Mouse (Mus musculus) kidney, adult 2 months (tissue): ENCODE data around the gene Dgkh. TPM values are rescaled to one million over a fixed set of nuclear protein-coding genes. Genes with fewer than 3 reads are reported as not detected.
A peak's percentile ranks its signal among the peaks of the same experiment; 100 is the strongest.

ENCODE experiments used
- DNase-seq: peaks from one replicate; pipeline ENCODE4 v3.0.0; 2021
- H3K27ac ChIP-seq: fragments of 200-500 bp; 2 replicates; pipeline ENCODE4 v1.5.1; 2012; ENCODE audit warnings: low read depth, low read length, control low read depth, inconsistent platforms; ENCODE audit not compliant: insufficient read depth
- H3K27me3 ChIP-seq: fragments of 200-500 bp; replicated peaks from 2 replicates; pipeline ENCODE4 v1.6.1; 2012; ENCODE audit warnings: mild to moderate bottlenecking, moderate library complexity, low read length, inconsistent platforms; ENCODE audit not compliant: control insufficient read depth, insufficient read depth
- H3K36me3 ChIP-seq: fragments of 200-500 bp; 2 replicates; pipeline ENCODE4 v1.6.1; 2012; ENCODE audit warnings: mild to moderate bottlenecking, moderate library complexity, low read length, inconsistent platforms; ENCODE audit not compliant: control insufficient read depth, insufficient read depth
- H3K4me1 ChIP-seq: fragments of 200-500 bp; 2 replicates; pipeline ENCODE4 v1.6.1; 2011; ENCODE audit warnings: low read length; ENCODE audit not compliant: control insufficient read depth, insufficient read depth
- H3K4me3 ChIP-seq: fragments of 200-500 bp; 2 replicates; pipeline ENCODE4 v1.5.1; 2011; ENCODE audit warnings: mild to moderate bottlenecking, low read depth, low read length, control low read depth; ENCODE audit not compliant: insufficient read depth
- CTCF ChIP-seq: fragments of 200-500 bp; conservative IDR thresholded peaks from 2 replicates; pipeline ENCODE4 v1.5.1; 2011; ENCODE audit warnings: low read depth, mild to moderate bottlenecking, control low read depth, low read length, moderate library complexity, mixed read lengths; ENCODE audit not compliant: insufficient read depth, insufficient read length
- POLR2A ChIP-seq: fragments of 200-500 bp; IDR thresholded peaks from one replicate; pipeline ENCODE4 v1.6.1; 2011; ENCODE audit warnings: low read depth, low read length, control low read depth
- WGBS: fragments of 180-500 bp; shearing (Covaris S2); methylation state at CpG from one replicate; pipeline ENCODE4 v1.1.7; 2018; 5-methylcytosine and 5-hydroxymethylcytosine counted together
- polyA plus RNA-seq: library from polyadenylated mRNA; depleted of rRNA; stranded (reverse); fragments of >200 nt; gene quantifications from 2 replicates; pipeline ENCODE4 v1.2.3, GENCODE M21; 2012

The Dgkh gene
- polyA plus RNA-seq, 1 experiment: 1.9 TPM

- TF ChIP-seq POLR2A (no peak), CTCF (no peak)
- Histone ChIP-seq H3K27me3 (no peaks in the 10 kb centered on the region), H3K4me3 (no peak overlapping the region), H3K36me3 (no peaks in the 10 kb centered on the region; the same call in none of the 2 replicates), H3K4me1 (no peaks in the 10 kb centered on the region), H3K27ac (no peak overlapping the region)
- WGBS: 95% methylated on average over 3 of the region's 3 CpGs
- DNase-seq: no peak
Measured at GRCm38 (mm10) chr14:78592965-78593364, 139.6 kb downstream of the Dgkh start.

DNA sequence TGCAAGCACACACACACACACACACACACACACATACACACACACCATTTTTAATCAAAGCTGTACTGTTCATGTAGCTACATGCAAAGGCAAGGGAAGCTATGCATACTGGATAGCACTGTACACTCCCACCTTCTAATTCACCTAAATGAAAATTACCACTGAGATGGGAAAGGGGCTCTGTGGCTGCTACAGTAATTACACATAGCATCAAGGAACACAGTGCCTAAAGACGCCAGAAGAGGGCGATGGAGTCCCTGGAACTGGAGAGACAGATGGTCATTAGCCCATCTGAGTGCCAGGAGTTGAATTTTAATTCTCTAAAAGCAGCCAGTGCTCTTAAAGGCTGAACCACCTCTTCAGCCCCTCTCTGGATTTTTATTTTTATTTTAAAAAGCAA, 142.2 kb downstream of the Dgkh start:
- peak; percentile 38; the same call in 1 of the 2 replicates for TF ChIP-seq CTCF
- TF ChIP-seq POLR2A: no peak
- Histone ChIP-seq H3K27me3 (no peaks in the 10 kb centered on the region), H3K4me1 (no peaks in the 10 kb centered on the region), H3K4me3 (no peak overlapping the region), H3K36me3 (no peaks in the 10 kb centered on the region; the same call in 1 of the 2 replicates), H3K27ac (no peak overlapping the region)
- 13% methylated on average over 2 of the region's 2 CpGs for WGBS
- DNase-seq: peak; percentile 32

- Histone ChIP-seq H3K27ac (no peak overlapping the region), H3K4me1 (no peaks in the 10 kb centered on the region), H3K4me3 (no peak overlapping the region), H3K27me3 (no peaks in the 10 kb centered on the region), H3K36me3 (no peaks in the 10 kb centered on the region; the same call in 1 of the 2 replicates)
- no peak for TF ChIP-seq CTCF
- TF ChIP-seq POLR2A: no peak
- DNase-seq: no peak
- WGBS: 89% methylated on average over 13 of the region's 13 CpGs
Measured at GRCm38 (mm10) chr14:78584222-78584621, 148.4 kb downstream of the Dgkh start.

DNA sequence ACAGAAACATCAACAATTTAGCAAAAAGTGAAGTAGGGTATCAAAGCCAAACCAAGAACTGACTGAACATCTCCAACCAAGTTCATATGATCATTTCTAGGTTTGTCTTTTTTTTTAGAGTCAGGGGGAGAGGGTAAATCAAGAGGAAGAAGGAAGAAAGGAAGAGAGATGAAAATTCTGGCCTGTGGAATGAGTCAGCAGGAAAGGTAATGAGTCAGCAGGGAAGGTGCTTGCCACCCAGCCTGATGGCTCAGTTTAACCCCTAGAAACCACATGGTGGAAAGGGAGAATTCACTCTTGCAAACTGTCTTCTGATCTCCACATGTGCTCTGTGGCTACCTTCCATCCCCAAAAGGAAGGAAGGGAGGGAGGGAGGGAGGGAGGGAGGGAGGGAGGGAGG, 149.4 kb downstream of the Dgkh start:
- TF ChIP-seq POLR2A (no peak), CTCF (no peak)
- Histone ChIP-seq H3K4me3 (no peak overlapping the region), H3K27me3 (no peaks in the 10 kb centered on the region), H3K4me1 (no peaks in the 10 kb centered on the region), H3K27ac (no peak overlapping the region), H3K36me3 (no peaks in the 10 kb centered on the region; the same call in 1 of the 2 replicates)
- DNase-seq: no peak

- no peaks in the 10 kb centered on the region for H3K27me3 ChIP-seq
- H3K36me3 ChIP-seq: no peaks in the 10 kb centered on the region
- no peak overlapping the region for H3K27ac ChIP-seq
- no peak for DNase-seq
- H3K4me3 ChIP-seq: no peak overlapping the region
- WGBS: 80% methylated on average over 13 of the region's 13 CpGs
- no peaks in the 10 kb centered on the region for H3K4me1 ChIP-seq
- TF ChIP-seq CTCF: 0 out of 2 replicates have a peak, but pooled peaks have one; percentile 18
- no peak for TF ChIP-seq POLR2A
Measured at GRCm38 (mm10) chr14:78575899-78576298, 156.7 kb downstream of the Dgkh start.

- no peaks in the 10 kb centered on the region for H3K27me3 ChIP-seq
- no peak for TF ChIP-seq POLR2A
- TF ChIP-seq CTCF: no peak
- H3K4me1 ChIP-seq: peaks cover 3% of the 10 kb centered on the region; the same call in 1 of the 2 replicates
- no peak overlapping the region for H3K4me3 ChIP-seq
- no peak for DNase-seq
- WGBS: 92% methylated on average over 5 of the region's 5 CpGs
- no peak overlapping the region for H3K27ac ChIP-seq
- no peaks in the 10 kb centered on the region; the same call in 1 of the 2 replicates for H3K36me3 ChIP-seq
Measured at GRCm38 (mm10) chr14:78568410-78568809, 164.2 kb downstream of the Dgkh start.

DNA sequence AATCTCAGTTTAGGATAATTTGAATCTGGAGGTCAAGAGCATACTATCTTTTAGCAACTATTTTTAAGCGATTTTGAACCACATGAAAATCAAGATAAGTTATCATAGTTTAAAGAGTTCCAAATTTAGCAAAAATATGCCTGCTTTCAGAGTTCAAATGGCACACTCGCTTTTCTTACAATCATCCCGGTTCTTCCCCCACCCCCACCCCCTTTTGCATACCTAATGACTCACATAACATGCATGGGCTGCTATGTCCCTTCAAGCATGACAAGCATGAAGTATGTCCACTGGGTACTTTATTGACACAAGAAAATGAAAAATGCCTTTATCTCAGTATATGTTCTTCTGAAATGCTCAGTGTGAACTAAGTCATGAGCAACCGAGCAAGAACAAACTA, 166.1 kb downstream of the Dgkh start:
- no peaks in the 10 kb centered on the region for H3K27me3 ChIP-seq
- no peak overlapping the region for H3K27ac ChIP-seq
- no peak for DNase-seq
- H3K36me3 ChIP-seq: no peaks in the 10 kb centered on the region; the same call in 1 of the 2 replicates
- peaks cover 13% of the 10 kb centered on the region; the same call in 1 of the 2 replicates for H3K4me1 ChIP-seq
- H3K4me3 ChIP-seq: no peak overlapping the region
- WGBS: 58% methylated on average over 4 of the region's 4 CpGs
- TF ChIP-seq POLR2A (no peak), CTCF (no peak)
